Mouse (Mus musculus): Measurements from ENCODE around the gene Dcun1d2. TPM values are rescaled to one million over a fixed set of nuclear protein-coding genes. Genes with fewer than 3 reads are reported as not detected.

Gene Dcun1d2
- total RNA-seq, 2 experiments from 2014 or later: 16.8 to 23.2 TPM

GRCm38 (mm10) chr8:13208627-13209355, 79.1 kb downstream of the Dcun1d2 start:
- ATAC-seq (replicated peaks; ENCODE audit: poor library complexity): peak; percentile 69

DNA sequence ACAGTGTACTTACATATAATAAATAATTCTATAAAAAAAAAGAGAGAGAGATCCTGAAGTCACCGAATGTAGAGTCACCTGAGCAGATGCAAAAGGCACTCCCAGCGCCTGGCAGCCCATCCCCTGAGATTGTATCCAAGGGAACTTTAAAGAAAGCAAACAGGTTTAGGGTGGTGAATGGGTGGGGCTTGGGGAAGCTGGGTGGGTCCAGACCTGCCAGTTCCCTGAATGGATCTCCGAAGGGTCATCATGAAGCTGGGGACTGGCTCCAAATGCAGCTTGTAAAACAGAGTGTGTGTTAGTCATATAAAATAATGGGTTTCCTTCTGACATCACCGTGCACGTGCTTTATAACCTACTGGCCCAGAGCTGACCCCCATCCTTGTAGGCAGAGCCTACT, 81.6 kb downstream of the Dcun1d2 start:
- no peak for ATAC-seq (replicated peaks; ENCODE audit: poor library complexity)

Other genes with a start within 250 kb of the Dcun1d2 start
- gene Proz, start 227.2 kb downstream of the Dcun1d2 start, total RNA-seq (2015): not detected in 2 replicates
- 0.04 TPM in 1 of 2 replicates, not detected in the other for gene Proz, start 227.2 kb downstream of the Dcun1d2 start, total RNA-seq (2017)
- 18.5 and 20.6 TPM in 2 replicates for gene Pcid2, start 182.7 kb downstream of the Dcun1d2 start, total RNA-seq (2015)
- gene Pcid2, start 182.7 kb downstream of the Dcun1d2 start, total RNA-seq (2017): 16.5 and 17.1 TPM in 2 replicates
- gene Cul4a, start 182.5 kb downstream of the Dcun1d2 start, total RNA-seq (2015): 84.2 and 89.0 TPM in 2 replicates
- gene Cul4a, start 182.5 kb downstream of the Dcun1d2 start, total RNA-seq (2017): 78.0 and 102 TPM in 2 replicates
- 209 and 240 TPM in 2 replicates for gene Lamp1, start 129.0 kb downstream of the Dcun1d2 start, total RNA-seq (2015)
- gene Lamp1, start 129.0 kb downstream of the Dcun1d2 start, total RNA-seq (2017): 259 and 273 TPM in 2 replicates
- gene Grtp1, start 87.5 kb downstream of the Dcun1d2 start, total RNA-seq (2015): 0.71 and 1.0 TPM in 2 replicates
- gene Grtp1, start 87.5 kb downstream of the Dcun1d2 start, total RNA-seq (2017): 0.08 and 0.37 TPM in 2 replicates
- gene Adprhl1, start 34.0 kb downstream of the Dcun1d2 start, total RNA-seq (2015): not detected in 2 replicates
- gene Adprhl1, start 34.0 kb downstream of the Dcun1d2 start, total RNA-seq (2017): not detected in 2 replicates
- gene Tmco3, start 59 bp upstream of the Dcun1d2 start, total RNA-seq (2015): 10.1 and 10.5 TPM in 2 replicates
- gene Tmco3, start 59 bp upstream of the Dcun1d2 start, total RNA-seq (2017): 9.5 and 13.0 TPM in 2 replicates
- 315 and 317 TPM in 2 replicates for gene Tfdp1, start 50.6 kb upstream of the Dcun1d2 start, total RNA-seq (2015)
- gene Tfdp1, start 50.6 kb upstream of the Dcun1d2 start, total RNA-seq (2017): 229 and 230 TPM in 2 replicates
- gene Atp4b, start 108.7 kb upstream of the Dcun1d2 start, total RNA-seq (2015): 0.32 and 0.73 TPM in 2 replicates
- not detected in 2 replicates for gene Atp4b, start 108.7 kb upstream of the Dcun1d2 start, total RNA-seq (2017)
- gene Grk1, start 117.0 kb upstream of the Dcun1d2 start, total RNA-seq (2015): not detected in 2 replicates
- gene Grk1, start 117.0 kb upstream of the Dcun1d2 start, total RNA-seq (2017): 0.07 TPM in 1 of 2 replicates, not detected in the other
- gene Tmem255b, start 147.1 kb upstream of the Dcun1d2 start, total RNA-seq (2015): not detected in 2 replicates
- gene Tmem255b, start 147.1 kb upstream of the Dcun1d2 start, total RNA-seq (2017): not detected in 2 replicates
- not detected in 2 replicates for gene Gas6, start 206.4 kb upstream of the Dcun1d2 start, total RNA-seq (2015)
- gene Gas6, start 206.4 kb upstream of the Dcun1d2 start, total RNA-seq (2017): 0.12 and 0.84 TPM in 2 replicates